In genomic region chr1:134096264-134096934, GRCm38 (mm10) we compare ENCODE assay signal across 7 mouse cellular contexts. TPM values are rescaled to one million over a fixed set of nuclear protein-coding genes. Genes with fewer than 3 reads are reported as not detected.
A peak's percentile ranks its signal among the peaks of the same experiment; 100 is the strongest.
DNase-seq lines count a peak whose midpoint lies in the region; ATAC-seq and TF ChIP-seq lines count a peak whose summit lies in the region.

No protein-coding gene starts in this region.

- DNase-seq in right cerebral cortex, postnatal 10 days (ENCODE audit: low spot score in 2 of 2): peak; percentile 69 to 70
- DNase-seq in right cerebral cortex, adult 18-20 months: no peak
- no peak for DNase-seq in forebrain, embryonic 10.5 days (ENCODE audit: extremely low spot score, low spot score)
- DNase-seq in hindbrain, embryonic 11.5 days (ENCODE audit: low spot score): peak; percentile 37
- no peak for DNase-seq in gastrocnemius, adult 18-20 months (ENCODE audit: low spot score)

- 89% methylated on average over 14 of the region's 14 CpGs for WGBS in forebrain, embryonic 10.5 days
- WGBS in hindbrain, embryonic 11.5 days: 56% methylated on average over 14 of the region's 14 CpGs
- WGBS in lung, embryonic 15.5 days: 23% methylated on average over 14 of the region's 14 CpGs
- 10% methylated on average over 14 of the region's 14 CpGs for WGBS in small intestine, adult 2 months

- H3K36me3 ChIP-seq in forebrain, embryonic 10.5 days (replicated peaks): no peaks in the 10 kb centered on the region
- no peaks in the 10 kb centered on the region for H3K36me3 ChIP-seq in hindbrain, embryonic 11.5 days (ENCODE audit: control insufficient read depth, insufficient read depth, low read length)
- no peaks in the 10 kb centered on the region for H3K36me3 ChIP-seq in lung, embryonic 15.5 days
- no peaks in the 10 kb centered on the region for H3K36me3 ChIP-seq in small intestine, adult 2 months (ENCODE audit: control insufficient read depth, insufficient read depth, low read length)

- no peak overlapping the region for H3K4me3 ChIP-seq in forebrain, embryonic 10.5 days
- no peak overlapping the region for H3K4me3 ChIP-seq in hindbrain, embryonic 11.5 days (ENCODE audit: low read depth, low read length)
- no peak overlapping the region for H3K4me3 ChIP-seq in lung, embryonic 15.5 days
- H3K4me3 ChIP-seq in small intestine, adult 2 months (ENCODE audit: low read depth, low read length): no peak overlapping the region

- peak overlapping the region; percentile 87 for H3K27ac ChIP-seq in forebrain, embryonic 10.5 days
- peak overlapping the region; percentile 56 for H3K27ac ChIP-seq in hindbrain, embryonic 11.5 days (ENCODE audit: low read depth, low read length)
- H3K27ac ChIP-seq in lung, embryonic 15.5 days: peak overlapping the region; percentile 96
- peak overlapping the region; percentile 94 for H3K27ac ChIP-seq in small intestine, adult 2 months (ENCODE audit: insufficient read depth, low read depth, low read length)

- ATAC-seq in hindbrain, embryonic 11.5 days (ENCODE audit: low FRiP score): peak; percentile 70
- ATAC-seq in lung, embryonic 15.5 days (ENCODE audit: borderline replicate concordance, extremely low read depth, low FRiP score, low TSS enrichment): peak; percentile 35

- H3K9me3 ChIP-seq in forebrain, embryonic 10.5 days: no peaks in the 10 kb centered on the region
- H3K9me3 ChIP-seq in hindbrain, embryonic 11.5 days (ENCODE audit: control insufficient read depth, low read length): no peaks in the 10 kb centered on the region
- H3K9me3 ChIP-seq in lung, embryonic 15.5 days: no peaks in the 10 kb centered on the region

- no peak for TF ChIP-seq CTCF in small intestine, adult 2 months (IDR thresholded peaks at IDR 0.05; ENCODE audit: extremely low read depth, insufficient read length, insufficient replicate concordance, low read depth, low read length)

- H3K27me3 ChIP-seq in forebrain, embryonic 10.5 days (ENCODE audit: poor library complexity, severe bottlenecking): peaks cover 23% of the 10 kb centered on the region
- H3K27me3 ChIP-seq in hindbrain, embryonic 11.5 days (ENCODE audit: control insufficient read depth, insufficient read depth, low read length): no peaks in the 10 kb centered on the region
- H3K27me3 ChIP-seq in lung, embryonic 15.5 days: no peaks in the 10 kb centered on the region
- no peaks in the 10 kb centered on the region for H3K27me3 ChIP-seq in small intestine, adult 2 months (ENCODE audit: control insufficient read depth, insufficient read depth, low read length)

- peaks cover 88% of the 10 kb centered on the region for H3K4me1 ChIP-seq in forebrain, embryonic 10.5 days
- H3K4me1 ChIP-seq in hindbrain, embryonic 11.5 days (replicated peaks; ENCODE audit: control insufficient read depth, insufficient read depth, low read length): peaks cover 14% of the 10 kb centered on the region
- H3K4me1 ChIP-seq in lung, embryonic 15.5 days: peaks cover 80% of the 10 kb centered on the region
- peaks cover 63% of the 10 kb centered on the region for H3K4me1 ChIP-seq in small intestine, adult 2 months (ENCODE audit: control insufficient read depth, insufficient read depth, insufficient read length, low read length)

- H3K9ac ChIP-seq in hindbrain, embryonic 11.5 days (ENCODE audit: low read depth, low read length): no peak overlapping the region
- H3K9ac ChIP-seq in lung, embryonic 15.5 days: no peak overlapping the region

- TF ChIP-seq POLR2A in small intestine, adult 2 months (IDR thresholded peaks at IDR 0.05; ENCODE audit: low read depth, low read length): no peak

- H3K4me2 ChIP-seq in hindbrain, embryonic 11.5 days (replicated peaks; ENCODE audit: low read depth, low read length): no peak overlapping the region
- peak overlapping the region; percentile 29 for H3K4me2 ChIP-seq in lung, embryonic 15.5 days

RNA-seq across cellular contexts. Expression of gene Chit1, which starts 14.6 kb away (rescaled TPM):
- polyA plus RNA-seq in forebrain, embryonic 10.5 days (2016; fragmentation: Nextera tagmentation; extraction: Ambion mirVana): not detected in 2 replicates
- not detected in 2 replicates for polyA plus RNA-seq in hindbrain, embryonic 11.5 days (2014; fragmentation: Nextera tagmentation; extraction: Ambion mirVana)
- polyA plus RNA-seq in lung, embryonic 15.5 days (2015; fragmentation: Nextera tagmentation; extraction: Ambion mirVana): 0.19 and 0.35 TPM in 2 replicates
- polyA plus RNA-seq in small intestine, adult 2 months (2012; rRNA removed): 1.6 TPM in 1 of 2 replicates, not detected in the other
- not detected for total RNA-seq in gastrocnemius, adult 18-20 months (2021)

RNA-seq across cellular contexts. Expression of gene Btg2, which starts 17.5 kb away (rescaled TPM):
- polyA plus RNA-seq in forebrain, embryonic 10.5 days (2016; fragmentation: Nextera tagmentation; extraction: Ambion mirVana): 64.6 and 68.6 TPM in 2 replicates
- 107 and 108 TPM in 2 replicates for polyA plus RNA-seq in hindbrain, embryonic 11.5 days (2014; fragmentation: Nextera tagmentation; extraction: Ambion mirVana)
- 111 and 115 TPM in 2 replicates for polyA plus RNA-seq in lung, embryonic 15.5 days (2015; fragmentation: Nextera tagmentation; extraction: Ambion mirVana)
- polyA plus RNA-seq in small intestine, adult 2 months (2012; rRNA removed): 18.0 and 73.7 TPM in 2 replicates
- total RNA-seq in gastrocnemius, adult 18-20 months (2021): 10 to 100 TPM; 41.2 to 63.7 TPM

RNA-seq across cellular contexts. Expression of gene Fmod, which starts 59.3 kb away (rescaled TPM):
- polyA plus RNA-seq in forebrain, embryonic 10.5 days (2016; fragmentation: Nextera tagmentation; extraction: Ambion mirVana): 1.3 TPM in 2 replicates
- 7.0 and 10.1 TPM in 2 replicates for polyA plus RNA-seq in hindbrain, embryonic 11.5 days (2014; fragmentation: Nextera tagmentation; extraction: Ambion mirVana)
- 193 and 195 TPM in 2 replicates for polyA plus RNA-seq in lung, embryonic 15.5 days (2015; fragmentation: Nextera tagmentation; extraction: Ambion mirVana)
- 0.48 and 0.86 TPM in 2 replicates for polyA plus RNA-seq in small intestine, adult 2 months (2012; rRNA removed)
- 100 to 1,000 TPM in 1 of 2 experiments, 10 to 100 TPM in 1; 41.0 to 107 TPM for total RNA-seq in gastrocnemius, adult 18-20 months (2021)

Comparison
In these comparisons a context has a peak if more than half of its experiments do, and no peak if none do; other contexts are left out.
1. DNase-seq: peak in right cerebral cortex, postnatal 10 days (2 of 2) and hindbrain, embryonic 11.5 days (single experiment); none in right cerebral cortex, adult 18-20 months (single experiment), forebrain, embryonic 10.5 days (single experiment) and gastrocnemius, adult 18-20 months (single experiment).
2. RNA of gene Fmod, which starts 59.3 kb away (polyA plus RNA-seq): 193 to 195 TPM in lung, embryonic 15.5 days; 7.0 to 10.1 TPM in hindbrain, embryonic 11.5 days, 1.3 TPM in forebrain, embryonic 10.5 days and 0.48 to 0.86 TPM in small intestine, adult 2 months; every median in the first group is over 10 times any median in the second.
3. Peak in every context shown above with its lines, with median percentiles within 50 percentile points of each other: H3K27ac ChIP-seq.